Mouse (Mus musculus): Measurements from ENCODE around the gene Timp2. TPM values are rescaled to one million over a fixed set of nuclear protein-coding genes. Genes with fewer than 3 reads are reported as not detected.

The Timp2 gene
- polyA plus RNA-seq, 1 experiment from 2014 or later = 84.6 TPM

- 44% methylated on average over 1 of the region's 1 CpGs for WGBS
- peak overlapping the region; percentile 37; the same call in 1 of the 2 replicates for H3K9ac ChIP-seq (replicated peaks; ENCODE audit: low read length)
- H3K9me3 ChIP-seq (ENCODE audit: low read length) = no peaks in the 10 kb centered on the region
- H3K27me3 ChIP-seq (ENCODE audit: insufficient read depth, low read length) = no peaks in the 10 kb centered on the region
- peak overlapping the region; percentile 79 for H3K27ac ChIP-seq (ENCODE audit: low read length)
- no peak overlapping the region for H3K4me2 ChIP-seq (replicated peaks; ENCODE audit: low read depth, low read length)
- no peaks in the 10 kb centered on the region for H3K36me3 ChIP-seq (ENCODE audit: insufficient read depth, low read length)
- peaks cover 52% of the 10 kb centered on the region for H3K4me1 ChIP-seq (ENCODE audit: insufficient read depth, low read length)
- no peak overlapping the region for H3K4me3 ChIP-seq (ENCODE audit: low read length)
- ATAC-seq (ENCODE audit: low FRiP score, low TSS enrichment) = peak; percentile 34; the same call in 1 of the 2 replicates
These were observed 7.0 kb upstream of the Timp2 start for GRCm38 (mm10) chr11:118362501-118362900.

GRCm38 (mm10) chr11:118360907-118361341 lies 5.4 kb upstream of the Timp2 start:
- no peak overlapping the region for H3K4me2 ChIP-seq (replicated peaks; ENCODE audit: low read depth, low read length)
- ATAC-seq (ENCODE audit: low FRiP score, low TSS enrichment) = no peak

GRCm38 (mm10) chr11:118360491-118360890 lies 5.0 kb upstream of the Timp2 start:
- H3K4me3 ChIP-seq (ENCODE audit: low read length) = no peak overlapping the region
- H3K9me3 ChIP-seq (ENCODE audit: low read length) = no peaks in the 10 kb centered on the region
- no peak overlapping the region for H3K4me2 ChIP-seq (replicated peaks; ENCODE audit: low read depth, low read length)
- 51% methylated on average over 7 of the region's 7 CpGs for WGBS
- H3K27ac ChIP-seq (ENCODE audit: low read length) = no peak overlapping the region
- no peaks in the 10 kb centered on the region for H3K36me3 ChIP-seq (ENCODE audit: insufficient read depth, low read length)
- H3K9ac ChIP-seq (replicated peaks; ENCODE audit: low read length) = no peak overlapping the region
- no peaks in the 10 kb centered on the region for H3K27me3 ChIP-seq (ENCODE audit: insufficient read depth, low read length)
- ATAC-seq (ENCODE audit: low FRiP score, low TSS enrichment) = no peak
- H3K4me1 ChIP-seq (ENCODE audit: insufficient read depth, low read length) = peaks cover 47% of the 10 kb centered on the region

More at GRCm38 (mm10) chr11:118360907-118361341, 5.4 kb upstream of the Timp2 start:
- Histone ChIP-seq H3K9ac (replicated peaks; ENCODE audit: low read length) (no peak overlapping the region), H3K4me3 (ENCODE audit: low read length) (no peak overlapping the region), H3K27ac (ENCODE audit: low read length) (no peak overlapping the region), H3K27me3 (ENCODE audit: insufficient read depth, low read length) (no peaks in the 10 kb centered on the region), H3K9me3 (ENCODE audit: low read length) (no peaks in the 10 kb centered on the region), H3K36me3 (ENCODE audit: insufficient read depth, low read length) (no peaks in the 10 kb centered on the region), H3K4me1 (ENCODE audit: insufficient read depth, low read length) (peaks cover 47% of the 10 kb centered on the region)
- WGBS = 51% methylated on average over 10 of the region's 10 CpGs

- Histone ChIP-seq H3K4me3 (ENCODE audit: low read length) (peak overlapping the region; percentile 72), H3K9ac (replicated peaks; ENCODE audit: low read length) (peak overlapping the region; percentile 91), H3K4me2 (replicated peaks; ENCODE audit: low read depth, low read length) (peak overlapping the region; percentile 66), H3K27ac (ENCODE audit: low read length) (peak overlapping the region; percentile 85), H3K4me1 (ENCODE audit: insufficient read depth, low read length) (peaks cover 28% of the 10 kb centered on the region), H3K27me3 (ENCODE audit: insufficient read depth, low read length) (no peaks in the 10 kb centered on the region), H3K9me3 (ENCODE audit: low read length) (no peaks in the 10 kb centered on the region), H3K36me3 (ENCODE audit: insufficient read depth, low read length) (no peaks in the 10 kb centered on the region)
- peak; percentile 89 for ATAC-seq (ENCODE audit: low FRiP score, low TSS enrichment)
- under 1% methylated on average over 41 of the region's 43 CpGs for WGBS
These were observed 335 bp downstream of the Timp2 start for GRCm38 (mm10) chr11:118355205-118355604.

- no peaks in the 10 kb centered on the region for H3K36me3 ChIP-seq (ENCODE audit: insufficient read depth, low read length)
- H3K27ac ChIP-seq (ENCODE audit: low read length) = peak overlapping the region; percentile 85
- no peaks in the 10 kb centered on the region for H3K9me3 ChIP-seq (ENCODE audit: low read length)
- H3K4me3 ChIP-seq (ENCODE audit: low read length) = peak overlapping the region; percentile 72
- H3K27me3 ChIP-seq (ENCODE audit: insufficient read depth, low read length) = no peaks in the 10 kb centered on the region
- H3K4me1 ChIP-seq (ENCODE audit: insufficient read depth, low read length) = peaks cover 30% of the 10 kb centered on the region
- peak overlapping the region; percentile 66 for H3K4me2 ChIP-seq (replicated peaks; ENCODE audit: low read depth, low read length)
- H3K9ac ChIP-seq (replicated peaks; ENCODE audit: low read length) = peak overlapping the region; percentile 91
- under 1% methylated on average over 45 of the region's 47 CpGs for WGBS
- no peak; the same call in 1 of the 2 replicates for ATAC-seq (ENCODE audit: low FRiP score, low TSS enrichment)
These were observed 826 bp downstream of the Timp2 start for GRCm38 (mm10) chr11:118354636-118355191.

GRCm38 (mm10) chr11:118349494-118349893 lies 6.0 kb downstream of the Timp2 start:
- H3K27ac ChIP-seq (ENCODE audit: low read length) = peak overlapping the region; percentile 83; the same call in 1 of the 2 replicates
- WGBS = 81% methylated on average over 5 of the region's 5 CpGs
- peaks cover 55% of the 10 kb centered on the region for H3K4me1 ChIP-seq (ENCODE audit: insufficient read depth, low read length)

GRCm38 (mm10) chr11:118348877-118349276 lies 6.7 kb downstream of the Timp2 start:
- 19% methylated on average over 5 of the region's 5 CpGs for WGBS
- Histone ChIP-seq H3K27ac (ENCODE audit: low read length) (peak overlapping the region; percentile 83), H3K9me3 (ENCODE audit: low read length) (no peaks in the 10 kb centered on the region), H3K4me3 (ENCODE audit: low read length) (no peak overlapping the region), H3K4me1 (ENCODE audit: insufficient read depth, low read length) (peaks cover 50% of the 10 kb centered on the region), H3K9ac (replicated peaks; ENCODE audit: low read length) (peak overlapping the region; percentile 40), H3K27me3 (ENCODE audit: insufficient read depth, low read length) (no peaks in the 10 kb centered on the region), H3K36me3 (ENCODE audit: insufficient read depth, low read length) (no peaks in the 10 kb centered on the region), H3K4me2 (replicated peaks; ENCODE audit: low read depth, low read length) (no peak overlapping the region)
- peak; percentile 62 for ATAC-seq (ENCODE audit: low FRiP score, low TSS enrichment)

More at GRCm38 (mm10) chr11:118349494-118349893, 6.0 kb downstream of the Timp2 start:
- Histone ChIP-seq H3K27me3 (ENCODE audit: insufficient read depth, low read length) (no peaks in the 10 kb centered on the region), H3K36me3 (ENCODE audit: insufficient read depth, low read length) (no peaks in the 10 kb centered on the region), H3K9me3 (ENCODE audit: low read length) (no peaks in the 10 kb centered on the region), H3K9ac (replicated peaks; ENCODE audit: low read length) (no peak overlapping the region; the same call in 1 of the 2 replicates), H3K4me2 (replicated peaks; ENCODE audit: low read depth, low read length) (no peak overlapping the region), H3K4me3 (ENCODE audit: low read length) (no peak overlapping the region)
- ATAC-seq (ENCODE audit: low FRiP score, low TSS enrichment) = no peak

GRCm38 (mm10) chr11:118348419-118348818 lies 7.1 kb downstream of the Timp2 start:
- Histone ChIP-seq H3K27me3 (ENCODE audit: insufficient read depth, low read length) (no peaks in the 10 kb centered on the region), H3K4me2 (replicated peaks; ENCODE audit: low read depth, low read length) (no peak overlapping the region), H3K4me1 (ENCODE audit: insufficient read depth, low read length) (peaks cover 48% of the 10 kb centered on the region), H3K27ac (ENCODE audit: low read length) (peak overlapping the region; percentile 83), H3K36me3 (ENCODE audit: insufficient read depth, low read length) (no peaks in the 10 kb centered on the region), H3K9ac (replicated peaks; ENCODE audit: low read length) (peak overlapping the region; percentile 32; the same call in 1 of the 2 replicates), H3K4me3 (ENCODE audit: low read length) (no peak overlapping the region), H3K9me3 (ENCODE audit: low read length) (no peaks in the 10 kb centered on the region)
- no peak for ATAC-seq (ENCODE audit: low FRiP score, low TSS enrichment)
- WGBS = 42% methylated on average over 3 of the region's 3 CpGs

- Histone ChIP-seq H3K4me1 (ENCODE audit: insufficient read depth, low read length) (peaks cover 48% of the 10 kb centered on the region), H3K27me3 (ENCODE audit: insufficient read depth, low read length) (no peaks in the 10 kb centered on the region), H3K9me3 (ENCODE audit: low read length) (no peaks in the 10 kb centered on the region), H3K9ac (replicated peaks; ENCODE audit: low read length) (no peak overlapping the region), H3K36me3 (ENCODE audit: insufficient read depth, low read length) (no peaks in the 10 kb centered on the region), H3K27ac (ENCODE audit: low read length) (no peak overlapping the region), H3K4me2 (replicated peaks; ENCODE audit: low read depth, low read length) (no peak overlapping the region), H3K4me3 (ENCODE audit: low read length) (no peak overlapping the region)
- ATAC-seq (ENCODE audit: low FRiP score, low TSS enrichment) = no peak
- WGBS = 58% methylated on average over 12 of the region's 12 CpGs
These were observed 7.6 kb downstream of the Timp2 start for GRCm38 (mm10) chr11:118347911-118348310.

- WGBS = 86% methylated on average over 2 of the region's 2 CpGs
- peaks cover 51% of the 10 kb centered on the region for H3K4me1 ChIP-seq (ENCODE audit: insufficient read depth, low read length)
- ATAC-seq (ENCODE audit: low FRiP score, low TSS enrichment) = no peak
- no peaks in the 10 kb centered on the region for H3K9me3 ChIP-seq (ENCODE audit: low read length)
- H3K36me3 ChIP-seq (ENCODE audit: insufficient read depth, low read length) = no peaks in the 10 kb centered on the region
- no peak overlapping the region for H3K4me3 ChIP-seq (ENCODE audit: low read length)
- H3K27ac ChIP-seq (ENCODE audit: low read length) = no peak overlapping the region
- H3K9ac ChIP-seq (replicated peaks; ENCODE audit: low read length) = no peak overlapping the region
- H3K27me3 ChIP-seq (ENCODE audit: insufficient read depth, low read length) = no peaks in the 10 kb centered on the region
- no peak overlapping the region for H3K4me2 ChIP-seq (replicated peaks; ENCODE audit: low read depth, low read length)
These were observed 8.1 kb downstream of the Timp2 start for GRCm38 (mm10) chr11:118347391-118347790.

Measured in kidney, embryonic 16.5 days (tissue).